Mouse (Mus musculus) heart, embryonic 16.5 days (tissue): Measurements from ENCODE around the gene Abcb9. TPM values are rescaled to one million over a fixed set of nuclear protein-coding genes. Genes with fewer than 3 reads are reported as not detected.

ENCODE experiments used
- polyA plus RNA-seq: library from polyadenylated mRNA; unstranded; fragments of >200 nt; fragmentation: Nextera tagmentation; extraction: Ambion mirVana; gene quantifications from 2 replicates; pipeline ENCODE4 v1.2.1, GENCODE M21; 2015

Gene Abcb9
- polyA plus RNA-seq, 1 experiment from 2014 or later: 7.2 TPM

Other genes starting within 250 kb of the Abcb9 start
- gene Hcar2, start 230.3 kb downstream of the Abcb9 start, polyA plus RNA-seq: 0.15 TPM in 1 of 2 replicates, not detected in the other
- gene Hcar1, start 215.8 kb downstream of the Abcb9 start, polyA plus RNA-seq: 0.41 and 0.45 TPM in 2 replicates
- gene Denr, start 188.6 kb downstream of the Abcb9 start, polyA plus RNA-seq: 79.0 and 96.2 TPM in 2 replicates
- gene Gm43518, start 168.4 kb downstream of the Abcb9 start, polyA plus RNA-seq: 1.8 and 2.9 TPM in 2 replicates
- gene Ccdc62, start 165.1 kb downstream of the Abcb9 start, polyA plus RNA-seq: 4.4 and 6.3 TPM in 2 replicates
- 11.2 and 11.7 TPM in 2 replicates for gene Hip1r, start 122.2 kb downstream of the Abcb9 start, polyA plus RNA-seq
- gene Vps37b, start 63.5 kb downstream of the Abcb9 start, polyA plus RNA-seq: 58.7 and 61.4 TPM in 2 replicates
- 21.3 and 24.2 TPM in 2 replicates for gene Ogfod2, start 16.5 kb upstream of the Abcb9 start, polyA plus RNA-seq
- gene Arl6ip4, start 20.3 kb upstream of the Abcb9 start, polyA plus RNA-seq: 72.6 and 78.1 TPM in 2 replicates
- 6.9 and 7.3 TPM in 2 replicates for gene Pitpnm2, start 154.0 kb upstream of the Abcb9 start, polyA plus RNA-seq
- 8.7 and 10.5 TPM in 2 replicates for gene Mphosph9, start 232.2 kb upstream of the Abcb9 start, polyA plus RNA-seq
- 18.5 and 20.3 TPM in 2 replicates for gene 2810006K23Rik, start 232.3 kb upstream of the Abcb9 start, polyA plus RNA-seq